Mouse (Mus musculus) spleen, embryonic (tissue): Measurements from ENCODE around the gene Tmem259.

Experiments
- CTCF ChIA-PET: fragments of 350-600 bp; sonication (Branson Sonifier 250); formaldehyde crosslinking; loops from one replicate; lab custom pipeline; 2022; lab: Charles Lee

Gene Tmem259

DNA sequence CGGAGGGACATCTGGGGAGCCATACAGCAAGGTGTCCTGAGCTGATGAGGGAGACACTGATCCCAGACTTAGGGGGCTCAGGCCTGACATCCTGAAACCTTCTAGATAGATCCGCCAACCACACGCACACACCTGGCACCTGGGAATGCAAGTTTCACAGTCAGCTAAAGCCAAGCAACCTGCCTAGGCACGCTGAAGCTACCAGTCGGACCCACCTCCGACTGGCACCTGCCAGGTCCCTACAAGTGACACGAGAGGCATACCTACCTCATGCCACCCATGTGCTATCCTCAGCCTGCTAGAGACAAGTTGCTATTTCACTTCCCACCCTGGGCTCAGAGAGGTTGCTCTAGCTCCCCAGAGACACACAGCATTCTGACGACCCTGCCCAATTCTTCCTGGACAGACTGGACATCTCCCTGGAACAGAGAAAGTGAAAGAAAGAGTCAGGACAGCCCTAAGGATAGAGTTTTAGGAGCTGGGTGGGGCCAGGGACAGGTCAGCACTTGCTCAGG lies 5.2 kb upstream of the Tmem259 start:
- CTCF ChIA-PET, result interaction anchor here (1.0 to 1.3 kb wide), 2 partner anchors 28 to 152 kb away, joined by 5 to 7 read pairs; partner anchors contain the start of genes Arhgap45 and Cbarp

DNA sequence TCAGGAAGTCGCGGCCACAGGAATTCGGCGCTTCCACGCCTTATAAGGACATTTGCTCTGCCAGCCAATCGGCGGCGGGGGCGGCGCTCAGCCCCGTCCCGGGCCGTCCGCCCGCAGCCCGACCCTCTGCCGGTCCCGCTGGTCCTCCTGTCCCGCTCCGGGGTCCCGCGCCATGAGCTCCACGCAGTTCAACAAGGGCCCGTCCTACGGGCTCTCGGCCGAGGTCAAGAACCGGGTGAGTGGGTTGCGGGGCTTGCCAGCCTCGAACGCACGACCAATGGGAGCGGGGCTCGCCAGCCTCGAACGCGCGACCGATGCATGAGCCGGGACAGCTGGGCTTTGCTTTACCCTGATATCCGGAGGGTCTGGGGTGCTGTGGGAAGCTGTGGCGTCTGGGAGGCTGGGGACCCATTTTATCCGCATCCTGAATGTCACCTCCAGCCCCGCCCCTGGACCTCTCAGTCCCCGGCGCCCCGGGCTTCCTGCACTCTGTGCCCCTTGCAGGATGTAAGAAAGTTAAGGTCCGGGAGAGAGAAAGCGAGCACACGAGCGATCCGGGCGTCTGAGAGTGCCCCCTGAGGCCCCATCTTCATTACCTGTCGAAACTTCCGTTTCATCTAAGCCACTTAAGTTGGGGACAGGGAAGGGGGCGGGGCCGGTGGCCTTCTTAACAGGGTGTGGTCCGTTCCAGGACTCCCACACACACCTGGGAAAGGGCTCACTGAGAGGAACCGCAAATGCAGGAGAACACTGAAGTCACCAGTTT lies 4.6 kb upstream of the Tmem259 start, which contains the start of gene Cnn2:
Gene Cnn2 (plus strand): TSS at position 79 of the 766 bp plus-strand sequence.
- CTCF ChIA-PET, result interaction anchor here (1.0 to 1.3 kb wide), 3 partner anchors 29 to 153 kb away, joined by 4 to 7 read pairs (median 5); partner anchors contain the start of genes Arhgap45 and Cbarp

DNA sequence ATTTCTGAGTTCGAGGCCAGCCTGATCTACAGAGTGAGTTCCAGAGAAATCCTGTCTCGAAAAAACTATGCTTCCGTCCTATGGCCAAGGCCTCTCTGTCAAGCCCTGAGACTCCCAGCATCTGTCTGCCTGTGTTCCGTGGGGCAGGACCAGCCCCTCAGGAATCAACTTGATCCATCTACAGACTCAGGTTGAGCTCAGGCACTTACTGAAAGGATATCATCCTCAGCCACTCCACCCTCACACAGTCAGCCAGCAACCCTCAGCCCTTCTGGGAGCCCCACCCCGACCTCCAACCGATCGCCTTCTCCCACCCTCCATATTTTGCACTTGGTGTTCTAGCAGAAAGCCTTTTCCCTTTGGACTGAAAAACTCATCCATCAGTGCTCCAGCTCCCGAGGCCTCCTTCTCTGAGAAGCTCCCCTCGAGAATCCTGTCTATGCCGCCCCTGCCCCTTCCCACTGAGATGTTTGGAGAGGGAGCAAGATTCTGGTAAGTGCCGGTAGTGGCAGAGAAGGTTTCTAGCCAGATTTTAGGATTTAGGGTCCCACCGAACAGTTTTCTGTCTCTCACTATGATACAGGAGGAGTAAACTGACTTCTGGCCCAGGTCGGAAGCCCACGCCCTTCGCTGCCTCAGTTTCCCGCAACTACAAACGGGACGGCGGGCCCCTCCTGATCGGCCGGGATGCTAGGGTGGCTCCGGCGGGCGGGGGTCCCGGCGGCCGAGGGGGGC lies 3.8 kb upstream of the Tmem259 start:
- CTCF ChIA-PET, result interaction anchor here (1.0 kb wide), 1 partner anchor 46 kb away, joined by 4 read pairs; no protein-coding TSS in a partner anchor

DNA sequence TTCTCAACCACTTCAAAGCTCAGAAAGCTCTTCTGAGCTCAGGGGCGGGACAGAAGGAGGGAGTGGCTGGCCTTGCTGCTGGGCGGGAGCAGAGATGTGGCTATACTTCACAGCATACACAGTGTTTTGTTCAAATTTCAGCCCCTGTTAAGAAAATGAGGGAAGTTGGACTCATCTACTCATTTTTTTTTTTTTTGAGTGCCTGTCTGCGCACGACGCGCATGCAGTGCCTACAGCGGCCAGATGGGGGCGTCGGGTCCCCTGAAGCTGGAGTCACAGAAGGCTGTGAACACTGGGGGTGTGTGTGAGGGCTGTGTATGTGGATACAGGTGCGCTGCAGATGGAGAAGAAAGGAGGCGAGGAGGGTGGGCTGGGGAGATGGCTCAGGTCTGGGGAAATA lies 2.8 kb upstream of the Tmem259 start:
- CTCF ChIA-PET, result interaction anchor here (0.6 to 1.2 kb wide), 5 partner anchors 46 to 919 kb away, joined by 3 to 9 read pairs (median 3); partner anchors contain the start of gene Arid3a

DNA sequence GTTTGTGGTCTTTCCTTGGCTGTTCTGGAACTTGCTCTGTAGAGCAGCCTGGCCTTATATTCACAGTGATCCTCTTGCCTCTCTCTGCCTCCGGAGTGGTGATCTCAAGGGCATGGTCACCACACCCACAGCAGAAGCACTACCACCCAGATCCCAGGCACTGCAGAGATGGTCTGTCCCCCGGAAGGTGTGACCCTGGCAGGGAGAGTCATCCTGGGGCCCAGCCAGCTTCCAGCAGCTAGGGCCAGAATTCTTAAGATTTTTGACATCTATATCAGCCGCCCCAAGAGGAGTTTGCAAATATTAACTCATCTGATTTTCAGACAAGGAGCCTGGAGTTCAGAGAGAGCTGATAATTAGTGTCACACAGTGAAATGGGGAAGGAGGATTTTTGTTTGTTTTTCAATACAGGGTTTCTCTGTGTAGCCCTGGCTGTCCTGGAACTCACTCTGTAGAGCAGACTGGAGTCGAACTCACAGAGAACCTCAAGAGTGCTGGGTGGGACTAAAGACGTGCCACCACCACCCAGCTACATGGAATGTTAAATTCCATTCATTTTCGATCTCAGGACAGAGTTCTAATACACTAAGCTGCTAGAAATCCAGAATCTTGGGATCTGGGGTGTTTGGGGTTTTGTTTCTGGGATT lies 2.2 kb upstream of the Tmem259 start:
- CTCF ChIA-PET, result interaction anchor here (0.6 to 1.2 kb wide), 4 partner anchors 50 to 919 kb away, joined by 3 to 9 read pairs (median 3); partner anchors contain the start of gene Arid3a

DNA sequence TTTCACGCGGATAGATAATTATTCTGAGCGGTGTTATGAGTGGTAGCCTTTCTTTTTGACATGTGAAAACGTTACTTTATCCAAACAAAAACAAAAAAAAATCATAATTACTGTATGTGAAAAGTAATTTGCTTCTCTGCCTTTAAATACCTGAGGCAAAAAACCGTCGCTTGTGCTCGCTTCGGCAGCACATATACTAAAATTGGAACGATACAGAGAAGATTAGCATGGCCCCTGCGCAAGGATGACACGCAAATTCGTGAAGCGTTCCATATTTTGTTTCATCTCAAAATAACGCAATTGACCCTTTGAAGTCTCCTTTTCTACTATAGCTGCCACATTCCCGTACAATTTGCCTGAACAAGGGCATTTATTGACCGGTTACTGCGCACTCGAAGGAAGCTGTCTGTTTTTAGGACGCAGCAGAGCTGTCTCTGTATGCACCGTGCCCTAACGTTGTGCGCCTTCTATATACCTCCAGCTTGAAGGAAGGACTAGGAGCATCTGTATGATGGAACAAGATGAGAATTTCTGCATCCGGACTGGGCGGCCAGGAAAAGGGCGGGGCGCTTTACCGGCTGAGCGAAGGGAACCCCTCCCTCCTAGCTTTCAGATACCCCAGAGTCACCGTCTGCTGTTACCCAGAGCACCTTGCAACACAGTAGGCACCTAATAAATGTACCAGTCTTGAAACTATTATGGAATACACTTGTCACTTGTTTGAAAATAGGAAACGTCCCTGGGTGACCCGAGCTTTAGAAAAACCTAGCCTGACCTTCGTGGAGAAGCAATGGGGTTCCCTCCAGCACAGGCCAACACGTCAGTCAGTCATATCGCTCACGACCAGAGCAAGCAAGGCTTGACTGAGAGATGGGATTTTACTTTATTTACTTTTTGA lies 1.5 kb upstream of the Tmem259 start:
- CTCF ChIA-PET, result interaction anchor here (0.5 to 1.2 kb wide), 3 partner anchors 57 to 608 kb away, joined by 3 read pairs; no protein-coding TSS in a partner anchor

DNA sequence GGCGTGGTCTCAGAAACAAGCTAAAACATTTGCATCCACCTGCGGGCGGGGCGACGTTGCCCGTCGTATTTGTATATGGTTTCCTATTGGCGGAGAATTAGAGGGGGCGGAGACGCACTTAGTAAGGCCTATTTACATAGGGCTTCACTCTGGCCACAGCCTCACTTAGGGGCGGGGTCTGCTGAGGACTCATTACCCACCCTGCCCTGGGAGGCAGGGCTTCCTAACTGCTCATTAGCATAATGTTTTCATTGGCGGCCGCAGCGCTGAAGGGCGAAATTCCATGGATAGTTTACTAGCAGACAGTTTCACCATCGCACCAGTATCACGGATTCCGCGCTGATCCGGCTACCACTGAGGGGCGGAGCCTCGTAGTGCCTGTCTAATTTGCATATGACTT lies 741 bp upstream of the Tmem259 start:
- CTCF ChIA-PET, result interaction anchor here (0.5 to 1.2 kb wide), 6 partner anchors 24 to 609 kb away, joined by 3 to 7 read pairs (median 3); partner anchors contain the start of gene Cbarp

DNA sequence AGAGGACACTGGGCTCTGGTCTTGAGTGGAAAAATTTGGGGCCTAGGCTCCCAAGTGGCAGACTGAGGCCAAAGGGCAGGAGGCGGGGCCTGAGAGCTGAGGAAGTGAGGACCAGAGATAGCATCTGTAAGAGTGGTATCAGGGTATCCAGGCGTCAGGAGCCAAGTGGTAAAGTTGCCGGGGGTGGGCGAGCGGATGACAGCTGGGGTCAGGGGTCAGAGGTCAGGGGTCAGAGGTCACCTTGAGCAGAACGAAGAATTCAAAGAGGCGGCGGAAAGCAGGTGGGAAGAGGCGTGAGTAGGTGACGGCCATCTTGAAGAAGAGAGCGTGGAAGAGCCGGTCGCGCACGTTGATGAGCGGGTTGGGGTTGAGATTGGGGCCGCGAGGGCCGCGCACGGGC lies 460 bp downstream of the Tmem259 start:
- CTCF ChIA-PET, result no interaction called here

DNA sequence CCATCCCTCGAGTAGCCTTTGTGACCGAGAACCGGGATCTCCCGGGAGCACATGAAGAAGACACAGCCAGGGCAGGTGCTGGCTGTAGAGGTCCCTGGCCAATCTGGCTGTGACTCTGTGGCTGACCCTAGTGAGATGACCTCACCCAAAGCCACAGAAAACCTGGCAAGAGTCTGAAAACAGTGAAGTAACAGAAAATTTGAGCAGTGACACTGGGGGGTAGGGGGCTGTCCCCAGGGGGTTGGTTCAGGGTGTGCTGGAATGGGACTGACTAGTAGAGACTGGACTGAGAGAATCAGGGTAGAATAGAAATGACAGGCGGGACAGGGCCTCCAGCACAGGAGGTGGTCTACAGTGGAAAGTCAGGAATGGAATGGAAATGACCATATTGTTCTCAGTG lies 925 bp downstream of the Tmem259 start:
- CTCF ChIA-PET, result no interaction called here

DNA sequence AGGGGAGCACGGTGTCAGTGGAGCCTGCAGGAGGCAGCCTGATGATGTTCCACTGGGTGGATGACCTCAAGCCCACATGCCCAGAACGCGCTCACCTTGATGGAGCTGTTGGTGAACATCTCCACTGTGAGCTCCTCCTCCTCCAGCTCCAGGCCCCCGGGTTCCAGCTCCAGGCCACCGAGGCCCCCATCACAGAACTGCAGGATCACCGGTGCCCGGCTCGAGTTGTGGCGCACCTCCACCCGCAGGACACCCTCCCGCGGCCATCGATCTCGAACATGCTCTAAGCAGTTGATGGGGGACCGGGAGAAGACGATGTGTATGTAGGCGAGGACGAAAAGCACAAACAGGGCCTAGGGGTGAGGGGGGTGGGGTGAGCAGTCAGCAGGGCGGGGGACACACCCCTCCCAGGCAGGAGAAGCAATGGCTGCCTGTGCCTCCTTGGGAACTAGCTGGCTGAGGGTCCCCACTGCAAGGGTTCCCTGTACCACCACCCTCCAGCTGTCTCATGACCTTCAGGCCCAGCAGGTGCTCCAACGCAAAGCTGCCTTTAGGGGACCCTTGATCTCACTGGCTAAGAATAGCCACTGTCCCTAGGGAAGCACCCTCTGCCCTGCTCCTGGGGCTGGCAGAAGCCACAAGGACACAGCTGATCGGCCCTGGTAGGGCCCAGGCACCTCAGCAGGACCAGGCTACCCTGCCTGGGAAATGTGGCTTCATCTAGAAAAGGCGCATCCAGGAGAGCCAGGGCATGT lies 4.6 kb downstream of the Tmem259 start:
- CTCF ChIA-PET, result no interaction called here

DNA sequence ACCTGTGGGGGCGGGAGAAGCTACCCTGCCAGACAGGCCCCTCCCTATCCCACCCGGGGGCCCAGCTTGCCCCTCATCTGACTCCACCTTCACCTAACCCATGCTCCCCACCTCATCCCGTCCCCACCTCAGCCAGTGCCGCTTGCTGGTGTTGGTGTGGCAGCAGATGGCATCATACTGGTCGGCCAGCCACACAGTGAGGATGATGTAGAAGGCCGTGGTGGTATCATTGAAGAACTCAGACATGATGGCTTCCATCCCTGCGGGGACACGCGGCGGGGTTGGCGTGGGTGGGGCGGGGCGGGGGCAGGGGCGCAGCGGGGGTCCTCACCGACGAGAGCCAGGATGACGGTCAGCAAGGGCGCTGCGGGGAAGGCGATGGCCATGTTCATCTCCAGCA lies 6.1 kb downstream of the Tmem259 start:
- CTCF ChIA-PET, result no interaction called here

DNA sequence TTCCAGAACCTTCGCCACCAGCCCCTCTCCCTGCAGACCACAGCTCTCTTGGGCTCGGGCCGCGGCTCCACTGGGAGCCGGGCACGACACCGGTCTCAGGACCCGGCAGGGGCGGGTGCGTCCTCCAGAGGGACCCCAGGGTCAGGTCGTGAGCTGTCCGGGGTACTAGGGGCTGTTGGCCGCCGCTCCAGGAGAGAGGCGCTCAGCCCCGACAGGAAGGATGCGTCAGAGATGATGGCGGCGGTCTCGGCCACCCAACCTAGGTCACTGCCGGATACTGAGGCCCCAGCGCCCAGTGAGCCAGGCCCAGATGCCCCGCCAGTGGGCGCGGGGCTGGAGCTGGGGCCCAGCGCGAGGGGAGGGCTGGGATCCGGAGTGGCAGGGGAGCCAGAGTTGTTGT lies 6.8 kb downstream of the Tmem259 start:
- CTCF ChIA-PET, result no interaction called here

DNA sequence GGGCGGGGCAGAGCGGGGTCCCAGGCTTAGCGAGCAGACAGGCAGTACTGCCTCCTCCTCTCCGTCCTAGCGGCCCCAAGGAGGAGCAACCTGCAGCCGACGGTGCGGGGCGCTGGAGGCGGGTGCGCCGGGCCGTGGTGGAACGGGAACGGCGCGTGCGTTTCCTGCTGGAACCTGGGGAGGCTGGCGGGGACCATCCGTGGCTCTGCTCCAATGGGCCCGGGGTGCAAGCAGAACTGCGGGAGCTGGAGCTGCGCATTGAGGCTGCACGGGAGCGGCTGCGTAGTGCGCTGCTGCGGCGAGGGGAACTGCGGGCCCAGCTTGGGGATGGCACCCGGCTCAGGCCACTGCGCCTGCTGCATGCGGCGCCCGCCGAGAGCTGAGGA lies 7.4 kb downstream of the Tmem259 start:
- CTCF ChIA-PET, result no interaction called here

DNA sequence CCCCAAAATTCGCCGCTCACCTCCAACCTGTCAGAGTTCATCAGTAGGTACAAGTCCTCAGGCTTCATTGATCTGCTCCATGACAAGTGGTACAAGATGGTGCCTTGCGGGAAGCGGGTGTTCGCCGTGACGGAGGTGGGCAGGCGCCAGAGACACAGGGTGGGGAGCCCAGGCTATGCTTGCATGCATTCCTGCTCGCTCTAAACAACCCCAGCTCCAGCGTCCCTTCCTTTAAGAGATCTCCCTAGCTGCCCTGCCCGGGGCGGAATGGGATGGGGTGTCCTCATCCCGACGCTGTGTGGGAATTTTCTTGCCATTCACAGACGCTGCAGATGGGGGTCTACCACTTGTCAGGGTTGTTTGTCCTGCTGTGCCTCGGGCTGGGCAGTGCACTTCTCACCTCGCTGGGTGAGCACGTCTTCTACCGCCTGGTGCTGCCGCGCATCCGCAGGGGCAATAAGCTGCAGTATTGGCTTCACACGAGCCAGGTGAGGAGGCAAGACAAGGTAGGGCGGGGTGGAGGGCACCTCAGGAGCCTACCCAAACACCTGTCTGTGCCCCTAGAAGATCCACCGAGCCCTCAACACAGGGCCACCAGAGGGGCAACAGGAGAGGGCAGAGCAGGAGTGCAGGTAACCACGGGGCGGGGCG lies 7.9 kb downstream of the Tmem259 start:
- CTCF ChIA-PET, result no interaction called here

DNA sequence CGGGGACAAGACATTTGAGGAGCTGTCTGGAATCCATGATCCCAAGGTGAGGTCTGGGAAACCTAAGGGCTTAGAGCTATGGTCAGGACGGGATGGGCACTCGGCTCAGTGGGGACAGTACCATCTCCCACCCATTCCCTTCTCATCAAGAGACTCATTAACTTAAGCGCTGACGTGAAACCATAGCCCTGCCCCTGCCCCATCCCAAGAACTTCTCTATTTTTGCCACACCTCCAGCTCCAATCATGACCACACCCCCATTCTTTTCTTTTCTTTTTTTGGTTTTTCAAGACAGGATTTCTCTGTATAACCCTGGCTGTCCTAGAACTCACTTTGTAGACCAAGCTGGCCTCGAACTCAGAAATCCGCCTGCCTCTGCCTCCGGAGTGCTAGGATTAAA lies 9.5 kb downstream of the Tmem259 start:
- CTCF ChIA-PET, result no interaction called here

DNA sequence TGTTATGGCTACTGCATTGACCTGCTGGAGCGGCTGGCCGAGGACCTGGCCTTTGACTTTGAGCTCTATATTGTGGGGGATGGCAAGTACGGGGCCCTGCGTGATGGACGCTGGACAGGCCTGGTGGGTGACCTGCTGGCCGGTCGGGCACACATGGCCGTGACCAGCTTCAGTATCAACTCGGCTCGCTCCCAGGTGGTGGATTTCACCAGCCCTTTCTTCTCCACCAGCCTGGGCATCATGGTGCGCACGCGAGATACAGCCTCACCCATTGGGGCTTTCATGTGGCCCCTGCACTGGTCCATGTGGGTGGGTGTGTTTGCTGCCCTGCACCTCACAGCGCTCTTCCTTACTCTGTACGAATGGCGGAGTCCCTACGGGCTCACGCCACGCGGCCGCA lies 10.0 kb downstream of the Tmem259 start:
- CTCF ChIA-PET, result no interaction called here

DNA sequence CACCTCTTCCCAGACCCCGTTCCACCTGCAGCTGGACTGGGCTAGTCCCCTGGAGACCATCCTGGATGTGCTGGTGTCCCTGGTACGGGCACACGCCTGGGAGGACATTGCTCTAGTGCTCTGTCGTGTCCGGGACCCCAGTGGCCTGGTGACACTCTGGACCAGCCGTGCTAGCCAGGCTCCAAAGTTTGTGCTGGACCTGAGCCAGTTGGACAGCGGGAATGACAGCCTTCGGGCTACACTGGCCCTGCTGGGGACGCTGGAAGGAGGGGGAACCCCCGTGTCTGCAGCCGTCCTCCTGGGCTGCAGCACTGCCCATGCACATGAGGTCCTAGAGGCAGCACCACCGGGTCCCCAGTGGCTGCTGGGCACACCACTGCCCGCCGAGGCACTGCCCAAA lies 11.3 kb downstream of the Tmem259 start:
- CTCF ChIA-PET, result no interaction called here

DNA sequence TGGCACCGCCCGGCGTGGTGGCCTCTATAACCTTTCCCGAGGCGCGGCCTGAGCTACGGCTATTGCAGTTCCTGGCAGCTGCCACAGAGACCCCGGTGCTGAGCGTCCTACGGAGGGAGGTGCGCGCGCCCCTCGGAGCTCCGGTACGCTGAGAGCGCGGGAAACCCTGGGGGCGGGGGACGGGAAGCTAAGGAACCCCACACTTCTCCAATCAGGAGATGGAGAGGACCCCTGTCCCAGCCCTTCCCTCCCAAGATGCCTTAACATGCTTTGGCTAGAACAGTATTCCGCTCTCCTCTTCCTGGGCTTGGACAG lies 13.0 kb downstream of the Tmem259 start:
- CTCF ChIA-PET, result no interaction called here

DNA sequence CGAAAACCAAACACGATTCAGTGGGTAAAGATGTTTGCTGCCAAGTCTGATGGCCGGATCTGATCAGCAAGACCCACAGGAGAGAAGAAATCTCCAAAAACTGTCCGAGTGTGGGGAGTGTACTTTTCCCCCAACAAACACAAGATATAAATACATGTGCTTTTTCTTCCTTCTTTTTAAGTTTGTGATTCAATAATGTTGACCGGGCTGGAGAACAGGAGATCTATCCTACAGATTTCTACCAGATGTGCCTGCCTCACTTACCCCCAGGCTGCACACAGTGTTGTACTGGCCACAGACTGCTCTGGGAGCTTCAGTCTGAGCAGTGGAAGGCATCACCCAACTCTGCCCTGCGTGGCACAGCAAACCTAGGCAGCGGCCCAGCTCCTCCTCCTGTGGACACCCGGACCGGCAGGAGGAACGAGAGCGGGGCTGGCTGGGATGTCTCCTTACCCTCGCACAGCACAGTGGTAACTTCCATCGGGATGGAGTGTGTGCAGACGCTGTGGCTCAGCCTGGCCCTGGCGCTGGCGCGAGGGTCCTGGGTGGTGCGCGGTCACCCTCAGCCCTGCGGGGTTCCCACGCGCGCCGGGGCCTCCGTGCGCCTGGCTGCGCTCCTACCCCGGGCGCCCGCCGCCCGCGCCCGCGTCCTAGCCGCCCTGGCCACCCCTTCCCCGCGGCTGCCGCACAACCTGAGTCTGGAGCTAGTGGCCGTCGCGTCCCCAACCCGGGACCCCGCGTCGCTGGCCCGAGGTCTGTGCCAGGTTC lies 13.5 kb downstream of the Tmem259 start, which contains the start of gene Grin3b:
Gene Grin3b (plus strand): TSS at position 301 of the 768 bp plus-strand sequence.
- CTCF ChIA-PET, result no interaction called here
